Mouse (Mus musculus) embryonic facial prominence, embryonic 14.5 days (tissue): ENCODE measurements around the gene Adgra3. TPM values are rescaled to one million over a fixed set of nuclear protein-coding genes. Genes with fewer than 3 reads are reported as not detected.

Experiments
- ATAC-seq: fragments of 200-750 bp; cut with Nextera tagmentation; 2 replicates; pipeline ENCODE4 v1.8.0; 2017; ENCODE audit warnings: low read depth, moderate number of reproducible peaks, moderate TSS enrichment
- DNase-seq: peaks from one replicate; pipeline ENCODE4 v3.0.0-alpha.2; 2015; ENCODE audit warnings: low spot score
- H3K27ac ChIP-seq: fragments of 300-500 bp; sonication (generic); replicated peaks from 2 replicates; pipeline ENCODE4 v1.5.1; 2014; ENCODE audit warnings: low read depth, mild to moderate bottlenecking, low read length, moderate library complexity
- H3K27me3 ChIP-seq: fragments of 300-500 bp; sonication (generic); replicated peaks from 2 replicates; pipeline ENCODE4 v1.6.1; 2014; ENCODE audit warnings: low read length; ENCODE audit not compliant: control insufficient read depth, insufficient read depth
- H3K36me3 ChIP-seq: fragments of 300-500 bp; sonication (generic); 2 replicates; pipeline ENCODE4 v1.6.1; 2014; ENCODE audit warnings: low read length, mixed read lengths; ENCODE audit not compliant: control insufficient read depth, insufficient read depth
- H3K4me1 ChIP-seq: fragments of 300-500 bp; sonication (generic); 2 replicates; pipeline ENCODE4 v1.6.1; 2014; ENCODE audit warnings: antibody characterized with exemption, low read length; ENCODE audit not compliant: control insufficient read depth, insufficient read depth
- H3K4me2 ChIP-seq: fragments of 300-500 bp; sonication (generic); 2 replicates; pipeline ENCODE4 v1.6.1; 2014; ENCODE audit warnings: low read depth, mild to moderate bottlenecking, low read length, moderate library complexity, mixed read lengths
- H3K4me3 ChIP-seq: fragments of 300-500 bp; sonication (generic); 2 replicates; pipeline ENCODE4 v1.5.1; 2014; ENCODE audit warnings: low read depth, mild to moderate bottlenecking, low read length
- H3K9ac ChIP-seq: fragments of 300-500 bp; sonication (generic); 2 replicates; pipeline ENCODE4 v1.6.1; 2014; ENCODE audit warnings: low read depth, mild to moderate bottlenecking, low read length, moderate library complexity, mixed read lengths
- H3K9me3 ChIP-seq: fragments of 300-500 bp; sonication (generic); 2 replicates; pipeline ENCODE4 v1.6.1; 2016; ENCODE audit warnings: low read length; ENCODE audit not compliant: control insufficient read depth
- WGBS: fragments of 180-500 bp; shearing (Covaris S2); extraction: QIAGEN DNeasy Blood & Tissue Kit; methylation state at CpG from one replicate; pipeline ENCODE4 v1.1.7; 2014; 5-methylcytosine and 5-hydroxymethylcytosine counted together
- polyA plus RNA-seq: library from polyadenylated mRNA; unstranded; fragments of >200 nt; fragmentation: Nextera tagmentation; extraction: Ambion mirVana; gene quantifications from 2 replicates; pipeline ENCODE4 v1.2.1, GENCODE M21; 2014

Gene Adgra3
- polyA plus RNA-seq, 1 experiment from 2014 or later, result 38.3 TPM

DNA sequence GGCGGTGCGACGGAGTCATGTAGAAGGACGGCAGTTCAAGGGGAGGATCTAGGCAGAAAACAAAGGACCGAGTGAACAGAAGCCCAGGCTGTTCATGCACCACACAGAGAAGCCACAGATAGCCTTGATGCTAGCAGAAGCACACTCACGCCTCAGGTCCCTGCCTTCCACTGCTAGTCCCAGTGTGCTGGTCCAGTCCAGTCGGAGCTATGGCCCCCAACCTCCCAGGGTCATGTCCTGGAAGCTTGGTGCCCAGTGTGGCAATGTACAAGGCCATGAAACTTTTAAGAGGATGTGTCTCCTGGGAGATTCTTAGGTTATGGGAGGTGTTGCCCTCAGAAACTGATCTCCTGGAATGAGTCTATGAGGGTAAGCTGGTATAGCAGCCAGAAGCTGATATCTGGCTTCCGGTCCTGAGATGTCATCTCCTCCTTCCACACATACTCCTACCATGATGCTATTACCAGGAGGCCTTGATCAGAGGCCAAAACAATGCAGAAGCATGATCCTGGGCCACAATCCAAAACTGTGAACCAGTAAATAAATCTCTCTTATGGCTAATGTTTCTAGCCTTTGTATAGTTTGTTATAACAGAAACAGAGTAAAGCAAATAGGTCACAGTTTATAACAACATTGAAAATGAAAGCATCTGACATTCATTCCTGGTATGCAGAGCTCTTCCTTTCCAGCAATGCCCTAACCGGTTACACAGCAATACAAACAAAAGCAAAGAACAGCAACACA is 51.7 kb downstream of the Adgra3 start:
- peaks cover 61% of the 10 kb centered on the region for H3K36me3 ChIP-seq
- H3K27ac ChIP-seq, result no peak overlapping the region
- no peaks in the 10 kb centered on the region for H3K9me3 ChIP-seq
- ATAC-seq (no peak; the same call in 1 of the 2 replicates), DNase-seq (peak; percentile 27)
- H3K9ac ChIP-seq, result no peak overlapping the region
- H3K27me3 ChIP-seq, result no peaks in the 10 kb centered on the region
- no peak overlapping the region for H3K4me3 ChIP-seq
- no peaks in the 10 kb centered on the region for H3K4me1 ChIP-seq
- no peak overlapping the region for H3K4me2 ChIP-seq
- 82% methylated on average over 9 of the region's 9 CpGs for WGBS

DNA sequence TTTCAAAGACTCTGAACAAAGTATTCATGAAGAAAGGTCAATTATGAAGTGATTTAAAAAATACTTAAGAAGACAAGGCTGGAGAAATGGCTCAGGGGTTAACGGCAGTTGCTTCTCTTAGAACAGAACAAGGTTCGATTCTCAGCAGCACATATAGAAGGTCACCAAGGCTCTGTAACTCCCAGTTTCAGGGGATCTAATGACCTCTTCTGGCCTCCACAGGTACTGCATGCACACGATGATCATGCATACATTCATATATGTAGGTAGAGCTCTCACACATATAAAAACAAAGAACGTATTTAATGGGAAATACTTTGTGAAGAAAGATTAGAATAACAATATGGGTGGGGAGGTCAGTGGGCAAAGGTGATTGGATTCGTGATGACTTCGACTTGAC is 56.5 kb downstream of the Adgra3 start:
- no peak overlapping the region for H3K27ac ChIP-seq
- H3K27me3 ChIP-seq, result no peaks in the 10 kb centered on the region
- H3K4me1 ChIP-seq, result no peaks in the 10 kb centered on the region
- no peaks in the 10 kb centered on the region for H3K9me3 ChIP-seq
- no peak overlapping the region for H3K9ac ChIP-seq
- no peak for ATAC-seq
- H3K4me2 ChIP-seq, result no peak overlapping the region
- 88% methylated on average over 6 of the region's 6 CpGs for WGBS
- H3K4me3 ChIP-seq, result no peak overlapping the region
- no peak for DNase-seq
- peaks cover 66% of the 10 kb centered on the region for H3K36me3 ChIP-seq

DNA sequence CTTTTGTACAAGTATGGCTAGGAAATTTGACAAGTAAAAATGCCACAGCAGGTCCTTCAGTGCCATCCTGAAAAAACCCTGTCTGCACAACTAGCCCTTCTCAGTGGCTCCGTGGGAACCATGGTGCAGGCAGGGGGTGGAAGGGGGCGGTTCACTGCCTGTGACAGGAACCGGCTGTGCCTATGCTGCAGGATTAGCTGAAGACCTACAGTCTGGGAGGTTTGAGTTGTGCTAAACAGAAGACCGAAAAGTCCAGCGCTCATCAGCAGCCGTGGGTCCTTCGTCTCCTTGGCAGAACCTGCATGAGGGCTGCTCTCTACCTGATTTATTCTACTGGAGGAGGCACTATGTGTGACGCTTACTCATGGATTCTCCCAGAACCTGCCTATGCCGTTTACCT is 59.0 kb downstream of the Adgra3 start:
- Histone ChIP-seq H3K9me3 (no peaks in the 10 kb centered on the region), H3K27ac (no peak overlapping the region), H3K36me3 (peaks cover 44% of the 10 kb centered on the region), H3K4me2 (no peak overlapping the region), H3K9ac (no peak overlapping the region), H3K27me3 (no peaks in the 10 kb centered on the region), H3K4me3 (no peak overlapping the region), H3K4me1 (no peaks in the 10 kb centered on the region; the same call in 1 of the 2 replicates)
- ATAC-seq (no peak), DNase-seq (no peak)
- WGBS, result 74% methylated on average over 9 of the region's 9 CpGs

DNA sequence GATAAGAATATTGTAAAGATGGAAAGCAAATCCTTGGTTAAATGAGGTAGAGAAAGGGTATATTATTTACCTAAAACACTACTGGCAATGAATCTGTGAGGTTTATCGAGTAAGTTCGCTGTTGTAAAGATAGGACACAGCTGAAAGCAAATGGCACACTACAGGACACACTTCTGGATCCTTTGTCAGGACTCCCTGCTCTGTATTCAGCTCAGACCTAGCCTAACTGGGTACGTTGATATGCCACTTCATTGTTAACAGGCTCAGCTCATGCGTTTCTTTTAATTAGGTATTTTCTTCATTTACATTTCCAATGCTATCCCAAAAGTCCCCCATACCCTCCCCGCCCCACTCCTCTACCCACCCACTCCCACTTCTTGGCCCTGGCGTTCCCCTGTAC is 61.8 kb downstream of the Adgra3 start:
- 86% methylated on average over 6 of the region's 6 CpGs for WGBS

GRCm38 (mm10) chr5:49996457-49996856 is 62.3 kb downstream of the Adgra3 start:
- Histone ChIP-seq H3K4me2 (no peak overlapping the region), H3K9me3 (no peaks in the 10 kb centered on the region), H3K36me3 (peaks cover 31% of the 10 kb centered on the region; the same call in 1 of the 2 replicates), H3K4me3 (no peak overlapping the region), H3K9ac (no peak overlapping the region; the same call in 1 of the 2 replicates), H3K27me3 (no peaks in the 10 kb centered on the region), H3K27ac (peak overlapping the region; percentile 21; the same call in 1 of the 2 replicates), H3K4me1 (no peaks in the 10 kb centered on the region; the same call in 1 of the 2 replicates)
- peak; percentile 68 for DNase-seq
- peak; percentile 57; the same call in 1 of the 2 replicates for ATAC-seq
- 51% methylated on average over 11 of the region's 11 CpGs for WGBS

More for the DNA sequence above, 61.8 kb downstream of the Adgra3 start:
- Histone ChIP-seq H3K27me3 (no peaks in the 10 kb centered on the region), H3K9me3 (no peaks in the 10 kb centered on the region), H3K4me3 (no peak overlapping the region), H3K27ac (0 out of 2 replicates have a peak overlapping the region, but pooled peaks have one; percentile 21), H3K4me1 (no peaks in the 10 kb centered on the region; the same call in 1 of the 2 replicates), H3K9ac (no peak overlapping the region), H3K36me3 (peaks cover 34% of the 10 kb centered on the region), H3K4me2 (no peak overlapping the region)
- no peak for ATAC-seq
- no peak for DNase-seq

DNA sequence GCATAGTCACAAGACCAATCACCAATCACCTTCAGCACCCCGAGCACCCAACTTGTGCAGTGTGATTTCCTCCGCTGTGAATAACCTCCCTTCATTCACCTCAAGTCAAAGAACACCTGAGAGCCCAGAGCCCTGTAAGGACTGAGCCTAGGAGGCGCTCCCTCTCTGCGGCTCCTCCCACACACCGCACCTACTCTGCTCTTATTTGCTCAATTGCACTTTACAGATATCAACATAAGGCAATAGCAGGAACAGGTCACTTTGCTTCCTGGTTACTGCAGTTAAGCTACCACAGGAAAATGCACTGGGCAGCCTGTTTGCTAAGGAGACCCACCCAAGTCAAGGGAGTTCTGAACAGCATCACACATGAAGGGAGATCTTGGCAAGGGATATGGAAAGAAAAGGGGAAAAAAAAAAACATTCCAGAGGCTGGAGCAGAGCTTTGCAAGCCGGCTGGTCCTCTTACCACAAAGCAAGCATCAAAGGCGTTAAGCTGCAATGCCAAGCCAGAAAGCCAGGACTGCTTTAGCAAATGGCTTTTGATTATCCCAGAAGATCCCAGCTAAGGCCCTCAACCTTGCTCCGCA is 68.0 kb downstream of the Adgra3 start:
- peak; percentile 73 for DNase-seq
- no peaks in the 10 kb centered on the region for H3K27me3 ChIP-seq
- H3K36me3 ChIP-seq, result peaks cover 39% of the 10 kb centered on the region
- H3K27ac ChIP-seq, result no peak overlapping the region
- no peaks in the 10 kb centered on the region for H3K4me1 ChIP-seq
- ATAC-seq, result 0 out of 2 replicates have a peak, but pooled peaks have one; percentile 30
- no peak overlapping the region for H3K4me3 ChIP-seq
- H3K9me3 ChIP-seq, result no peaks in the 10 kb centered on the region
- 78% methylated on average over 8 of the region's 8 CpGs for WGBS
- H3K9ac ChIP-seq, result no peak overlapping the region
- no peak overlapping the region for H3K4me2 ChIP-seq

DNA sequence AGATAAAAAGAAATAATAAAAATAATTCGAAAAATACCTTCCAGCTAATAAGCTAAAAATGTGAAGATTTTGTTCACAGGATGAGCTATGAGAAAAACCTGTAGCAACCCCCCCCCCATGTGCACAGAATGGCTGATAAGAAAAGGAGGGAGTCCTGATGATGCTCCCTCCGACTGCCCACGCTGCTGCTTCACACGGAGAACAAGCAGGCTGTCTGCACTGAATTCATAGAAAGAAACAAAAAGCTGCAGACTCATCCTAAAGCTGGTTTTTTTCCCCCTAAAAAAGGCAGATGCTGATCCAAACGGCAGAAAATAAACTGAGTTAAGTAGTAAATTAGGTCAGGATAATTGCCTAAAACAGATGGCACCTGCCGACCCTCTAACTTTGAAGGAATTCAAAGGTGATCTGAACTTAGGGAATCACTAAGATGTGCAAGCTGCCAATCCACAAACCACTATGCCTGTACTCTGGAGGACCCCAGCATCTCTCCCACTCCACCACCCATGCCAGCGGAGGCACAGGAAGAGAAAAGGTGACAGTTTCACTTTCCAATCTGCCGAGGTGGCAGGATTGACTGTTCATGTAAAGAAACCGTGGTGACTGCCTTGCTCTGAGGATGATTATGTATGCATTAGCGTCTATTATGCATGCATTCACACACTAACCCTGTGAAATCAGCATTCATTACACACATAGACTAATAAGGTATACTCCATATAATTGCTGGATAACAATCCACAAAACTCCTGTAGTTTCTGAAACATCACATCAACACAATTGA is 70.6 kb downstream of the Adgra3 start:
- Histone ChIP-seq H3K4me3 (no peak overlapping the region), H3K9ac (no peak overlapping the region), H3K4me2 (no peak overlapping the region), H3K27ac (no peak overlapping the region), H3K9me3 (no peaks in the 10 kb centered on the region), H3K4me1 (no peaks in the 10 kb centered on the region), H3K36me3 (peaks cover 58% of the 10 kb centered on the region), H3K27me3 (no peaks in the 10 kb centered on the region)
- no peak for DNase-seq
- no peak for ATAC-seq
- 84% methylated on average over 10 of the region's 10 CpGs for WGBS

DNA sequence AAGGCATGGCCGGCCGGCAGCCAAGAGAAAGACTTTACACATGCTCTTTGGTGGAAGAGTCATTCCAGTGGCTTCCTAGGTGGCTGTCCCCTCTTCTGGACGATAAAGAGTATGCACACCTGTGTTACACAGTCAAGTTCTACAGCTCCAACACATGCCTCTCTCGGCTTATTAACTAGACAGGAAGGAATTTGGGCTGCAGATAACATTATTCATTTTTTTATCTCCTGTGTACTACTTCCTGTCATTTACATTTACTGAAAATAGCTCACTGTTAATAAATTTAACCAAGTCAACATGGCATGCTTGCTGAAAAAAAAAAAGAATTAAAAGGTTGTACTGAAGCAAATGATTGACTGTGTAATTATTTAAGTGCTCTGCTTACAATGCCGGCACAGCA is 78.1 kb downstream of the Adgra3 start:
- Histone ChIP-seq H3K4me2 (no peak overlapping the region), H3K9me3 (no peaks in the 10 kb centered on the region), H3K27ac (no peak overlapping the region), H3K9ac (no peak overlapping the region), H3K27me3 (no peaks in the 10 kb centered on the region), H3K4me1 (no peaks in the 10 kb centered on the region), H3K4me3 (no peak overlapping the region), H3K36me3 (peaks cover 44% of the 10 kb centered on the region)
- DNase-seq (no peak), ATAC-seq (no peak)
- WGBS, result 69% methylated on average over 5 of the region's 5 CpGs
